Mouse (Mus musculus): Measurements from ENCODE around the gene Nipbl.

DNA sequence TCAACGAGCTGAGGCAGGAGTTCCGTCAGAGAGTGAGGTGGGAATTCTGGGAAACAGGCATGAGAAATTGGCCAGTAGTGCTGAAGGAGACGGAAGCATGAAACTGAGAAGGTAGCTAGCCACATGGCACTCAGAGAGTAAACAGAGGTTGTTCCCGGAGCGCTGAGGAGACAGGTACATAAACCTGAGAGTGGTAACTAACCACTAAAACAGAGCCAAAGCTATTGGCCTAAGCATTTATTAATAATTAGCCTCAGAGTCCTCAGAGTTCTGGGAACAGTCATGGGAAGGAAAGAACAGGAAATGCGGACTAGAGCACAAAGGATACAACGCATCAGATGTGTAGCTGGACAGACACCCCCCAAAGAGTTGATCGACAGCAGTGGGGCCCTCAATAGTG lies 176.0 kb downstream of the Nipbl start:
- TF ChIP-seq CTCF (IDR thresholded peaks at IDR 0.05; ENCODE audit: extremely low read depth, insufficient read length, insufficient replicate concordance, low read depth, low read length) (no peak), POLR2A (IDR thresholded peaks at IDR 0.05; ENCODE audit: low read depth, low read length) (no peak)

All from small intestine, adult 2 months (tissue).